Mouse (Mus musculus) heart, embryonic 14.5 days (tissue): ENCODE results near the gene Myzap. TPM values are rescaled to one million over a fixed set of nuclear protein-coding genes. Genes with fewer than 3 reads are reported as not detected.

Source experiments
- ATAC-seq: fragments of 200-750 bp; cut with Nextera tagmentation; 2 replicates; pipeline ENCODE4 v1.8.0; 2017; ENCODE audit warnings: low read depth, moderate TSS enrichment; ENCODE audit not compliant: insufficient number of reproducible peaks, insufficient read depth, low FRiP score
- H3K27ac ChIP-seq, 2 experiments: fragments of 200-500 bp in 1 of 2; fragments of 300-500 bp in 1 of 2; sonication (generic) in 1 of 2; replicated peaks in 1 of 2; 2 replicates each; pipeline ENCODE4 v1.5.1; 2012 to 2014; ENCODE audit warnings: low read depth in 2 of 2, low read length in 2 of 2, control low read depth in 1 of 2, mild to moderate bottlenecking in 1 of 2, mixed read lengths in 1 of 2; ENCODE audit not compliant: control insufficient read depth in 1 of 2, insufficient read depth in 1 of 2
- H3K27me3 ChIP-seq: fragments of 300-500 bp; sonication (generic); 2 replicates; pipeline ENCODE4 v1.6.1; 2014; ENCODE audit warnings: mild to moderate bottlenecking, low read length, control low read depth; ENCODE audit not compliant: control insufficient read depth, insufficient read depth
- H3K36me3 ChIP-seq: fragments of 300-500 bp; sonication (generic); 2 replicates; pipeline ENCODE4 v1.6.1; 2014; ENCODE audit warnings: mild to moderate bottlenecking, control low read depth, low read length, mixed read lengths; ENCODE audit not compliant: control insufficient read depth, insufficient read depth
- H3K4me1 ChIP-seq, 2 experiments: fragments of 200-500 bp in 1 of 2; fragments of 300-500 bp in 1 of 2; sonication (generic) in 1 of 2; 2 replicates each; pipeline ENCODE4 v1.6.1; 2012 to 2014; ENCODE audit warnings: low read length in 2 of 2, control low read depth in 1 of 2, mixed read lengths in 1 of 2; ENCODE audit not compliant: control insufficient read depth in 2 of 2, insufficient read depth in 2 of 2
- H3K4me2 ChIP-seq: fragments of 300-500 bp; sonication (generic); 2 replicates; pipeline ENCODE4 v1.6.1; 2014; ENCODE audit warnings: mild to moderate bottlenecking, low read length
- H3K4me3 ChIP-seq, 2 experiments: fragments of 200-500 bp in 1 of 2; fragments of 300-500 bp in 1 of 2; sonication (generic) in 1 of 2; 2 replicates each; pipeline ENCODE4 v1.5.1; 2012 to 2014; ENCODE audit warnings: low read length in 2 of 2, mild to moderate bottlenecking in 2 of 2, control low read depth in 1 of 2, low read depth in 1 of 2, moderate library complexity in 1 of 2; ENCODE audit not compliant: control insufficient read depth in 1 of 2, insufficient read depth in 1 of 2
- H3K9ac ChIP-seq: fragments of 300-500 bp; sonication (generic); 2 replicates; pipeline ENCODE4 v1.6.1; 2014; ENCODE audit warnings: mild to moderate bottlenecking, low read length
- H3K9me3 ChIP-seq: fragments of 300-500 bp; sonication (generic); 2 replicates; pipeline ENCODE4 v1.6.1; 2016; ENCODE audit warnings: low read length, control low read depth; ENCODE audit not compliant: control insufficient read depth
- WGBS: fragments of 180-500 bp; shearing (Covaris S2); extraction: QIAGEN DNeasy Blood & Tissue Kit; methylation state at CpG from one replicate; pipeline ENCODE4 v1.1.7; 2014; 5-methylcytosine and 5-hydroxymethylcytosine counted together
- polyA plus RNA-seq: library from polyadenylated mRNA; unstranded; fragments of >200 nt; fragmentation: Nextera tagmentation; extraction: Ambion mirVana; gene quantifications from 2 replicates; pipeline ENCODE4 v1.2.1, GENCODE M21; 2014

Myzap gene
- polyA plus RNA-seq, 1 experiment from 2014 or later = 125 TPM

DNA sequence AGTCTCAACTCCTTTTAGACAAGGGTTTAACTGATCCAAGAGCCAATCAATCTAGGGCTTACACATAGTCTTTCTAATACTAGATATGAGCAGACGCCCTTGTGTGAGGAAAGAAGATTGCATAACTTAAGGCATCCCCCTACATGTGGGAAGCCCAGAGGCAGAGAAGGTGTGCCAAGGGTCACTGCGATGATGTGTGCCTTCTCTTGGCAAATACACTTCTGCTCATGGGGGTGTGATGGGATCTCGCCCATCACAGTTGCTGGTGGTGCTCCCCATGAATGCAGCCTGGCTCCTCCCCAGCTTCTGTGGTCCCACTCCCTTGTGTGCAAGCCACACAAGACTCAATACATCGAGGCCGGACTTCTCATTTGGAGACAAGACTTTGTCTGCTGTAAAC is 47.3 kb downstream of the Myzap start:
- Histone ChIP-seq H3K9ac (no peak overlapping the region), H3K4me1 (peaks cover 12 to 14% of the 10 kb centered on the region in 2 experiments; a peak in 3 of 4 replicates), H3K4me3 (no peak overlapping the region), H3K9me3 (no peaks in the 10 kb centered on the region), H3K4me2 (no peak overlapping the region), H3K36me3 (peaks cover 71% of the 10 kb centered on the region), H3K27ac (no peak overlapping the region), H3K27me3 (no peaks in the 10 kb centered on the region)
- 77% methylated on average over 5 of the region's 5 CpGs for WGBS
- ATAC-seq = no peak

DNA sequence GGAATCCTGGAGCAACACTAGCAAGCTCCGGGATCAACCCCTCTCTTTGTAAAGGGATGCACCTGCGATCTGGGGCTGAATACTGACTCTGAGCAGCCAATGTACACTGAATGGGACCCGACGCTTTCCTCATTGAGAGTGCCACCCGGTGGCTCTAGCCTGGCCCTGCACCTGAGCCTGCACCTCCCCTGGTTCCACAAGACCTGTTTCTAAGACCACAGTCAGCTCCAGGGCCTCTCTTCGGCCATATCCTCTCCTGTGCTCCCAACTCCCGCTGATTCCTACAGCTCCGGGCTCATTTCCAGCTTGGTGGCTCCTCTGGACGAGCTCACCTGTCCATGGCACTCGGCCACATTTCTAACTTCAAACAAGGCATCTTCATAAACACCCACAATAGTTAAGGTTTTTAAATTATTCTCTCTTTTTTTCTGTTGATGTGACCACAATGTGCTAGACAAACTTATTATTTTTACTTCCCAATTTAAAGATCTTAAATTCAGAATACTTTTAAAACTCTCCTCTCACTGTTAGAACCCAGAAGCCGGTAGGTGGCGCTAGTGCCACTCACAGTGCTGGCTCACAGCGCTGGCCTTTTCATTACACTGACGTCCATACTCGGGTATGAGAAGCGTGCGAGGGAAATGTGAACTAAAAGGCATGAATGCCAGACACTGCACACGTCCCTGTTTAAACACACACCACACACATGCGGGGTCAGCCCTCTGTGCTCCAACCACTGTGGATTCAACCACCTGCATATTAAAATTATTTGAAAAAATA is 48.5 kb downstream of the Myzap start:
- H3K4me3 ChIP-seq = no peak overlapping the region
- no peak overlapping the region for H3K4me2 ChIP-seq
- no peaks in the 10 kb centered on the region for H3K27me3 ChIP-seq
- no peak overlapping the region for H3K27ac ChIP-seq
- WGBS = 22% methylated on average over 19 of the region's 19 CpGs
- no peaks in the 10 kb centered on the region for H3K9me3 ChIP-seq
- ATAC-seq = peak; percentile 49
- peaks cover 12 to 14% of the 10 kb centered on the region in 2 experiments; a peak in 3 of 4 replicates for H3K4me1 ChIP-seq
- peaks cover 68% of the 10 kb centered on the region for H3K36me3 ChIP-seq
- 0 out of 2 replicates have a peak overlapping the region, but pooled peaks have one; percentile 27 for H3K9ac ChIP-seq

DNA sequence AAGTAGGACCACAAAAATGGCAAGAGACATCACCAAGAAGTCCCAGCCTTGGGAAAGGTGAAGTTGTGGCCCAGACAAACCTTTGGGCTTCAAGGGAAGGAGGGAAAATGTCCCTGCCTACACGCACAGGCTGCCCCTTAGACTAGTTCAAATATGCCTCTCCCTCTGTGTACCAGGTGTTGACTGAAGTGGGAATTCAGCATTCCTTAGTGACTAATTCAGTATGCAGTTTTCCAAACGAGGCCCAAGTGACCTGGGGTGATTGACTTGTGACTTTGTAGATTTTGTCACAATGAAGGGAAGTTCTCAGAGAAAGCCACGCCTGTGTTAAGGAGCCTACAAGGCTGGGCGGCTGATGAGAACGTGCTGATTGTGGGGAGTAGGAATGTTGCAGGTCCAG is 49.9 kb downstream of the Myzap start:
- no peak overlapping the region for H3K4me3 ChIP-seq
- no peaks in the 10 kb centered on the region for H3K27me3 ChIP-seq
- peaks cover 5 to 7% of the 10 kb centered on the region in 2 experiments; a peak in 3 of 4 replicates for H3K4me1 ChIP-seq
- no peak for ATAC-seq
- H3K4me2 ChIP-seq = no peak overlapping the region
- no peak overlapping the region for H3K27ac ChIP-seq
- peaks cover 74% of the 10 kb centered on the region for H3K36me3 ChIP-seq
- no peaks in the 10 kb centered on the region for H3K9me3 ChIP-seq
- 62% methylated on average over 5 of the region's 5 CpGs for WGBS
- no peak overlapping the region for H3K9ac ChIP-seq

DNA sequence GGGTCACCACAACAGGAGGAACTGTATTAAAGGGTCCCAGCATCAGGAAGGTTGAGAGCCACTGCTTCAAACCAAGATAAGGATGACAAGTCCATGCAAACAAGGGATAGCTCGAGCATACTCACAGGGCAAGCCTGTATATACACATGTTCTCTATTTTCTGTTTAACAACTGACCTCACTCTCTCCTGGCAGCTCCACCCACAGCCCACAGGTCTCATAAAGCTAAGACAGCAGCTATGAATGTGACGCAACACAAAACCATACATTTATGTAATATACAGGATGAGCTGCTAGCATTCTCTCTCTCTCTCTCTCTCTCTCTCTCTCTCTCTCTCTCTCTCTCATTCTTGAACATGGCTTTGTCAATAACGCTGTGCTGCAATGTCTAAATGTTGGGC is 51.4 kb downstream of the Myzap start:
- WGBS = 74% methylated on average over 3 of the region's 3 CpGs
- no peak for ATAC-seq
- H3K36me3 ChIP-seq = peaks cover 69% of the 10 kb centered on the region
- 0 out of 4 replicates have a peak, but pooled peaks cover 0 to 2% of the 10 kb centered on the region in 2 experiments for H3K4me1 ChIP-seq
- H3K4me3 ChIP-seq = no peak overlapping the region
- no peaks in the 10 kb centered on the region for H3K27me3 ChIP-seq
- no peak overlapping the region for H3K4me2 ChIP-seq
- H3K9ac ChIP-seq = no peak overlapping the region
- no peaks in the 10 kb centered on the region for H3K9me3 ChIP-seq
- H3K27ac ChIP-seq = no peak overlapping the region

DNA sequence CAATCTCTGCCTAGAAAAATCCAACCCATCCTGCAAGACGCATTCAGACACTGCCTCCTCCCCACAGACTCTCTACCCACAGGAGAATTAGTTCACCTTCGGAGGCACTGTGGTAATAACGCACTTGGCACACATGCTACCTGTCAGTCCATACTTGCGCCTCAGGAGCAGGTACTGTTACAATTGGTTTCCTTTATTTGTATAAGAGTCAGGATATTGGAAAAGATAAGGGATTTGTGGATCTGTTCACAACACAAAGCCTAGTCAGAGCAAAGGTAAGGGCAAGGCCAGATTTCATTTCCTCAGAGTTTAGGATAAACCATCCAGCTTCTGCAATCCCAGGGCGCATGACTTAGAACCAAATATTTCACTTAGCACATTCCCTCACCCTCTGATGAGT is 56.4 kb downstream of the Myzap start:
- Histone ChIP-seq H3K9me3 (no peaks in the 10 kb centered on the region), H3K27me3 (no peaks in the 10 kb centered on the region), H3K9ac (no peak overlapping the region), H3K27ac (no peak overlapping the region), H3K36me3 (peaks cover 77% of the 10 kb centered on the region), H3K4me2 (no peak overlapping the region), H3K4me3 (no peak overlapping the region), H3K4me1 (no peaks in the 10 kb centered on the region)
- no peak for ATAC-seq
- 91% methylated on average over 5 of the region's 5 CpGs for WGBS

DNA sequence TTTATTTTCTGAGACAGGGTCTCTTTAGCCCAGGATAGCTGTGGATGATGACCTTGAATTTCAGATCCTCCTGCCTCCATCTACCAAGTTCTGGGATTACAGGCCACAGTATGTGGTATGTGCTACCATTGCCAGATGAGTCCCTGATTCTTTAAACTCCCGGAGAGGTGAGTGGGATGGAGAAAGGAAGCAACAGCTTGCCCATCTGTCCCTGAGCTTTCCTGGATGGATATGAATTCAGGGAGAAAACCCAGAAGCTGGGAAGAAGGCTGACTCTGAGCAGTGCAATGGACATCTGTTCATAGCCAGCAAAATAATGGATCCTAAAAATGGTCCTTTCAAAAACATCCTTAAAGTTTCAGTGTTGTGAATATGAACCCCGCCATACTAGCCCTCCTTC is 57.1 kb downstream of the Myzap start:
- Histone ChIP-seq H3K4me2 (no peak overlapping the region), H3K4me3 (no peak overlapping the region), H3K9me3 (0 out of 2 replicates have a peak, but pooled peaks cover 2% of the 10 kb centered on the region), H3K9ac (no peak overlapping the region), H3K27ac (no peak overlapping the region), H3K36me3 (peaks cover 77% of the 10 kb centered on the region), H3K4me1 (no peaks in the 10 kb centered on the region), H3K27me3 (no peaks in the 10 kb centered on the region)
- ATAC-seq = no peak
- 87% methylated on average over 2 of the region's 2 CpGs for WGBS

DNA sequence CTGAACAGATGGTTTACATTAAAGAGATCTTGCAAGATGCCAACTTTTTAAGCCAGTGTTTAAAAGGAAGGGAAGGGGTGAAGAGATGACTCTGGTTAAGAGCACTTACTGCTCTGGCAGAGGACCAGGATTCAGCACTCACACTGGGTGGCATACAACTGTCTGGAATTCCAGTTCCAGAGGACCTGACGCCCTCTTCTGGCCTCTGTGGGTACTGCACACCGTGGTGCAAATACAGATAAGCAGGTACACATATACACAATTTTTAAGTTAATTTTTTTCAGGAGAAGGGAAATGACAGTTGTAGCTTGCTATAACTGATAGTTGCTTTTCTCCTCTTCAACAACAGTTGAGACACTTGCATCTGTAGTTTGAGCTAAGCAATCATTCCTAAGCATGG is 62.2 kb downstream of the Myzap start:
- no peaks in the 10 kb centered on the region for H3K27me3 ChIP-seq
- H3K4me3 ChIP-seq = no peak overlapping the region
- 74% methylated on average over 2 of the region's 2 CpGs for WGBS
- no peak overlapping the region for H3K27ac ChIP-seq
- ATAC-seq = no peak
- 0 out of 2 replicates have a peak, but pooled peaks cover 5% of the 10 kb centered on the region for H3K9me3 ChIP-seq
- no peaks in the 10 kb centered on the region for H3K4me1 ChIP-seq
- H3K4me2 ChIP-seq = no peak overlapping the region
- H3K36me3 ChIP-seq = peaks cover 67% of the 10 kb centered on the region
- no peak overlapping the region for H3K9ac ChIP-seq
